Mouse (Mus musculus): ENCODE data around the gene Rfc5.

GRCm38 (mm10) chr5:117365904-117366561 lies 22.8 kb downstream of the Rfc5 start:
- TF ChIP-seq EP300 (IDR thresholded peaks at IDR 0.05; ENCODE audit: low read depth) = peak; percentile 70
- TF ChIP-seq CTCF (IDR thresholded peaks at IDR 0.05; ENCODE audit: low read depth) = no peak

Measured in liver, postnatal 0 days (tissue).